Mouse (Mus musculus): ENCODE data around the gene Ect2. TPM values are rescaled to one million over a fixed set of nuclear protein-coding genes. Genes with fewer than 3 reads are reported as not detected.

Ect2 gene
- 0.12 and 0.20 TPM in 2 replicates for polyA plus RNA-seq (2021; fragmentation: Nextera tagmentation)
- long read RNA-seq, experiment 1, full-length matches to known transcripts = 2 of 2 reads
- long read RNA-seq, experiment 1, partial matches to known transcripts = 0 of 2 reads
- long read RNA-seq, experiment 1, other reads (novel, unspliced or antisense) = 0 of 2 reads
- long read RNA-seq, experiment 2 = 0 reads

GRCm38 (mm10) chr3:27153701-27154209, at the start of gene Ect2:
Gene Ect2, minus strand, starts transcription at chr3:27153878.

DNA sequence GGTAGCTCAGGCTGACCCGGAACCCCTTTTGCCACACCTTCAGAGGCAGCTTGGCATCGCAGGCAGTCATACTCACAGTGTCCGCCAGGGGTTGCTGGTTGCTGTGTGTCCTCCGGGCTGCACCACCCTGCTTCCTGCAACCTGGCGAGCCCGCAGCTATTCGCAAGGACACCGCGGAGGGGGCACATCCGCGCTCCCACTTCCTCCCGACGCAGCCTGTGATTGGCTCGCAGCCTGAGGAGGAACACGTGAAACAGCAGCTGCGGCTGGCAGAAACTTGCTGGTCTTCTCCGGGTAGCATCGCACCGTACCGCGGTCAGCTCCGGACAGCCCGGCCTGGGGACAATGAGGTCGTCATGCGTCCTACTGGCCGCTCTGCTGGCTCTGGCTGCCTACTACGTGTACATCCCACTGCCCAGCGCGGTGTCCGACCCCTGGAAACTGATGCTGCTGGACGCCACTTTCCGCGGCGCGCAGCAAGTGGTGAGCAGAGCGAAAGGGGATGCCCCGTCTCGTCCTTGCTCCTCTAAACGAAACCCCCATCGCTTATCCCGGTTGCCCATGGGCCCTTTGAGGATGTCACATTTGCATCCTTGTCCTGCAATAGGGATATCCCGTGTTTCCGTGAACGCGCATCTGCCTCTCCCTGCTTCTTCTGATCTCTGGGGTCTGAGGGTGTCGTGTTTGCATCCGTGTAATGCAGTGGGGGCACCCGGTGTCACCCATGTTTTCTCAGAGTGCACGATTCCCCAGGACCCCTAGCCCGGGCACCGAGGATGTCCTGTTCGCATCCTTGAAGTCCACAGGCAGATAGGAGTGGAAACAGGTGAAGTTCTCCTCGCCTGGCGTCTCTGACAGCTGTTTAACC, 29.3 kb upstream of the Ect2 start, which contains the start of gene Nceh1:
Nceh1 (plus strand) TSS at position 233 of the 868 bp plus-strand sequence.

Other genes starting within 250 kb of the Ect2 start
- gene Nceh1, start 29.1 kb upstream of the Ect2 start, polyA plus RNA-seq (2021; fragmentation: Nextera tagmentation) = 90.2 and 114 TPM in 2 replicates
- gene Tnfsf10, start 163.2 kb upstream of the Ect2 start, polyA plus RNA-seq (2021; fragmentation: Nextera tagmentation) = 0.59 and 0.94 TPM in 2 replicates
- gene Ghsr, start 217.5 kb upstream of the Ect2 start, polyA plus RNA-seq (2021; fragmentation: Nextera tagmentation) = not detected in 2 replicates

All from left cerebral cortex, adult 6 months (tissue).